In the genomic region with DNA sequence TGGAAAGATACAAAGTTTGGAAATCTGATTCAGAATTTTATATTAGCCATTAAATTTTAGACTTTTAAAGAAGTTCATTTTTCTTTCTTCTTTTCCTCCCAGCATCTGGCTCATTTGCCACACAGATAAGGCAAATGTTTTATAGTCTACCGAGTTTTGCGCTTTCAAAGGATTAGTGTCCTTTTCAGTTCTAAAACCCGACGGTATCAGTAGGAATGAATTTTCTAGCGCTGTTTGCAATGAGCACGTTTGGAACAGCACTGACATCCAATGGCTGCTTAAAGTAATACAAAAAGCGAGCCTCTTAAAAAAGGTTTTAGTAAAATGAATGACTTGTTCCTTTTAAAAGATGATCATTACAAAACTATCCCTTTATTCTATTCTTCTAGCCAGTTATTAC, we compare ENCODE assay signal across 8 mouse cellular contexts. TPM values are rescaled to one million over a fixed set of nuclear protein-coding genes. Genes with fewer than 3 reads are reported as not detected.
DNase-seq lines count a peak whose midpoint lies in the region; ATAC-seq and TF ChIP-seq lines count a peak whose summit lies in the region.

No protein-coding gene starts in this region.

- H3K36me3 ChIP-seq in forebrain, embryonic 16.5 days (ENCODE audit: control insufficient read depth, insufficient read depth): no peaks in the 10 kb centered on the region
- H3K36me3 ChIP-seq in midbrain, embryonic 10.5 days: no peaks in the 10 kb centered on the region

- peak overlapping the region; percentile 99 for H3K27ac ChIP-seq in left cerebral cortex, adult 2 months
- no peak overlapping the region for H3K27ac ChIP-seq in forebrain, embryonic 16.5 days (ENCODE audit: low read length)
- H3K27ac ChIP-seq in midbrain, embryonic 10.5 days (replicated peaks): peak overlapping the region; percentile 99

- DNase-seq in left cerebral cortex, adult 2 months (ENCODE audit: extremely low spot score in 1 of 2, low spot score in 2 of 2): no peak
- no peak for DNase-seq in left cerebral cortex, adult 18-20 months (ENCODE audit: low spot score in 2 of 2)
- peak; percentile 75 for DNase-seq in brain, embryonic 14.5 days (ENCODE audit: low read depth)
- peak; percentile 40 for DNase-seq in kidney, postnatal 14 days
- DNase-seq in midbrain, embryonic 10.5 days (ENCODE audit: low spot score): no peak

- H3K4me2 ChIP-seq in forebrain, embryonic 16.5 days (ENCODE audit: low read length): peak overlapping the region; percentile 69

- H3K9ac ChIP-seq in forebrain, embryonic 16.5 days (replicated peaks; ENCODE audit: low read depth, low read length): peak overlapping the region; percentile 48; the same call in 1 of the 2 replicates

- peaks cover 4% of the 10 kb centered on the region for H3K4me1 ChIP-seq in forebrain, embryonic 16.5 days (replicated peaks; ENCODE audit: control insufficient read depth, insufficient read depth, low read length)
- H3K4me1 ChIP-seq in midbrain, embryonic 10.5 days: peaks cover 28% of the 10 kb centered on the region

- peak; percentile 58 for TF ChIP-seq CTCF in left cerebral cortex, adult 2 months (IDR thresholded peaks at IDR 0.05)
- TF ChIP-seq CTCF in brain, embryonic 14.5 days (IDR thresholded peaks at IDR 0.05; ENCODE audit: borderline replicate concordance, extremely low read depth, insufficient read depth, insufficient read length): peak; percentile 23; the same call in 1 of the 2 replicates

- no peaks in the 10 kb centered on the region for H3K27me3 ChIP-seq in forebrain, embryonic 16.5 days (replicated peaks; ENCODE audit: control insufficient read depth, insufficient read depth, low read length)
- no peaks in the 10 kb centered on the region for H3K27me3 ChIP-seq in midbrain, embryonic 10.5 days (ENCODE audit: low read depth, poor library complexity, severe bottlenecking)

- TF ChIP-seq POLR2A in brain, embryonic 14.5 days (IDR thresholded peaks at IDR 0.05; ENCODE audit: borderline replicate concordance, extremely low read depth, insufficient read depth, insufficient read length, poor library complexity, severe bottlenecking): no peak

- H3K4me3 ChIP-seq in left cerebral cortex, adult 2 months: peak overlapping the region; percentile 90
- H3K4me3 ChIP-seq in forebrain, embryonic 16.5 days (replicated peaks; ENCODE audit: low read length): peak overlapping the region; percentile 84
- H3K4me3 ChIP-seq in midbrain, embryonic 10.5 days: peak overlapping the region; percentile 87

- intact Hi-C loops in left cerebral cortex, adult 2 months (cut with DNase I): loop anchor here (2.0 to 10.0 kb wide), 6 partner anchors 74 to 882 kb away; a partner anchor contains a TSS

- H3K9me3 ChIP-seq in forebrain, embryonic 16.5 days (ENCODE audit: control insufficient read depth, low read length): no peaks in the 10 kb centered on the region
- H3K9me3 ChIP-seq in midbrain, embryonic 10.5 days (replicated peaks): no peaks in the 10 kb centered on the region

- ATAC-seq in forebrain, embryonic 16.5 days: no peak
- no peak for ATAC-seq in activated CD4-positive, CD25-positive, alpha-beta regulatory T cell, adult 4 months
- ATAC-seq in megakaryocyte progenitor cell, adult 5-6 weeks (replicated peaks; ENCODE audit: poor library complexity): no peak

- under 1% methylated on average over 7 of the region's 7 CpGs for WGBS in forebrain, embryonic 16.5 days
- 2% methylated on average over 7 of the region's 7 CpGs for WGBS in midbrain, embryonic 10.5 days

RNA-seq across cellular contexts. Expression of a gene that starts 1.1 kb away (rescaled TPM):
- total RNA-seq in left cerebral cortex, adult 2 months (2021): 1 to 10 TPM; 1.4 to 1.5 TPM
- total RNA-seq in left cerebral cortex, adult 18-20 months (2021): 1 to 10 TPM; 1.2 to 1.8 TPM
- polyA plus RNA-seq in brain, embryonic 14.5 days (2012; rRNA removed): 1.4 and 1.6 TPM in 2 replicates
- 0.42 and 0.92 TPM in 2 replicates for polyA plus RNA-seq in forebrain, embryonic 16.5 days (2015; fragmentation: Nextera tagmentation; extraction: Ambion mirVana)
- 1.2 TPM in 2 replicates for polyA plus RNA-seq in midbrain, embryonic 10.5 days (2016; fragmentation: Nextera tagmentation; extraction: Ambion mirVana)
- 100 to 1,000 TPM; 242 to 258 TPM for polyA plus RNA-seq in activated CD4-positive, CD25-positive, alpha-beta regulatory T cell, adult 4 months (2017; shearing (Covaris generic))
- 4.6 and 9.2 TPM in 2 replicates for total RNA-seq in megakaryocyte progenitor cell, adult 5-6 weeks (2015)
- 5.1 and 6.2 TPM in 2 replicates for total RNA-seq in megakaryocyte progenitor cell, adult 5-6 weeks (2017)

RNA-seq across cellular contexts. Expression of a gene that starts 1.1 kb away (rescaled TPM):
- 10 to 100 TPM; 89.2 to 97.0 TPM for total RNA-seq in left cerebral cortex, adult 2 months (2021)
- 10 to 100 TPM; 88.4 to 89.6 TPM for total RNA-seq in left cerebral cortex, adult 18-20 months (2021)
- 37.5 and 41.0 TPM in 2 replicates for polyA plus RNA-seq in brain, embryonic 14.5 days (2012; rRNA removed)
- 13.1 and 13.3 TPM in 2 replicates for polyA plus RNA-seq in forebrain, embryonic 16.5 days (2015; fragmentation: Nextera tagmentation; extraction: Ambion mirVana)
- polyA plus RNA-seq in midbrain, embryonic 10.5 days (2016; fragmentation: Nextera tagmentation; extraction: Ambion mirVana): 13.3 and 15.6 TPM in 2 replicates
- 10 to 100 TPM; 17.1 to 17.2 TPM for polyA plus RNA-seq in activated CD4-positive, CD25-positive, alpha-beta regulatory T cell, adult 4 months (2017; shearing (Covaris generic))
- 70.4 and 79.9 TPM in 2 replicates for total RNA-seq in megakaryocyte progenitor cell, adult 5-6 weeks (2015)
- 85.2 and 92.8 TPM in 2 replicates for total RNA-seq in megakaryocyte progenitor cell, adult 5-6 weeks (2017)

RNA-seq across cellular contexts. Expression of a gene that starts 31.6 kb away (rescaled TPM):
- total RNA-seq in left cerebral cortex, adult 2 months (2021): 1 to 10 TPM; 2.3 to 4.0 TPM
- total RNA-seq in left cerebral cortex, adult 18-20 months (2021): 1 to 10 TPM; 2.9 to 3.1 TPM
- polyA plus RNA-seq in brain, embryonic 14.5 days (2012; rRNA removed): 2.4 and 3.9 TPM in 2 replicates
- 1.3 and 1.5 TPM in 2 replicates for polyA plus RNA-seq in forebrain, embryonic 16.5 days (2015; fragmentation: Nextera tagmentation; extraction: Ambion mirVana)
- polyA plus RNA-seq in midbrain, embryonic 10.5 days (2016; fragmentation: Nextera tagmentation; extraction: Ambion mirVana): 1.5 and 2.0 TPM in 2 replicates
- 1 to 10 TPM; 2.1 to 3.0 TPM for polyA plus RNA-seq in activated CD4-positive, CD25-positive, alpha-beta regulatory T cell, adult 4 months (2017; shearing (Covaris generic))
- 5.2 and 5.9 TPM in 2 replicates for total RNA-seq in megakaryocyte progenitor cell, adult 5-6 weeks (2015)
- 1.1 and 3.0 TPM in 2 replicates for total RNA-seq in megakaryocyte progenitor cell, adult 5-6 weeks (2017)

RNA-seq across cellular contexts. Expression of a gene that starts 49.4 kb away (rescaled TPM):
- not detected for total RNA-seq in left cerebral cortex, adult 2 months (2021)
- total RNA-seq in left cerebral cortex, adult 18-20 months (2021): not detected
- not detected in 2 replicates for polyA plus RNA-seq in brain, embryonic 14.5 days (2012; rRNA removed)
- polyA plus RNA-seq in forebrain, embryonic 16.5 days (2015; fragmentation: Nextera tagmentation; extraction: Ambion mirVana): not detected in 2 replicates
- not detected in 2 replicates for polyA plus RNA-seq in midbrain, embryonic 10.5 days (2016; fragmentation: Nextera tagmentation; extraction: Ambion mirVana)
- not detected for polyA plus RNA-seq in activated CD4-positive, CD25-positive, alpha-beta regulatory T cell, adult 4 months (2017; shearing (Covaris generic))
- total RNA-seq in megakaryocyte progenitor cell, adult 5-6 weeks (2015): not detected in 2 replicates
- not detected in 2 replicates for total RNA-seq in megakaryocyte progenitor cell, adult 5-6 weeks (2017)

Comparison
In these comparisons a context has a peak if more than half of its experiments do, and no peak if none do; other contexts are left out.
1. DNase-seq: peak in brain, embryonic 14.5 days (single experiment) and kidney, postnatal 14 days (single experiment); none in left cerebral cortex, adult 2 months (0 of 2), left cerebral cortex, adult 18-20 months (0 of 2) and midbrain, embryonic 10.5 days (single experiment).
2. RNA of a gene that starts 1.1 kb away (polyA plus RNA-seq): 242 to 258 TPM in activated CD4-positive, CD25-positive, alpha-beta regulatory T cell, adult 4 months; 1.4 to 1.6 TPM in brain, embryonic 14.5 days, 1.2 TPM in midbrain, embryonic 10.5 days and 0.42 to 0.92 TPM in forebrain, embryonic 16.5 days; every median in the first group is over 10 times any median in the second.
3. Peak in every context shown above with its lines, with median percentiles within 50 percentile points of each other: H3K4me3 ChIP-seq.